Mouse (Mus musculus) heart, postnatal 4 days (tissue): Measurements from ENCODE around the gene Abca14. TPM values are rescaled to one million over a fixed set of nuclear protein-coding genes. Genes with fewer than 3 reads are reported as not detected.
A peak's percentile ranks its signal among the peaks of the same experiment; 100 is the strongest.

Experiments
- DNase-seq: peaks from one replicate; pipeline ENCODE4 v3.0.0; 2021
- total RNA-seq, 2 experiments: library from RNA; stranded (reverse); gene quantifications; 2 replicates each; pipeline ENCODE4 v1.2.3; 2021

Abca14 gene
- under 1 TPM in 1 of 2 experiments, not detected in 1; 0.20 TPM for total RNA-seq

GRCm38 (mm10) chr7:120203789-120204188 lies at the start of gene Abca14:
TSS of gene Abca14 (plus strand) at chr7:120203961.
- peak; percentile 90 for DNase-seq

- DNase-seq, result no peak
These were observed 46.8 kb upstream of the Abca14 start for GRCm38 (mm10) chr7:120156841-120157409.

GRCm38 (mm10) chr7:120157575-120158061 lies 46.1 kb upstream of the Abca14 start:
- DNase-seq, result no peak

DNA sequence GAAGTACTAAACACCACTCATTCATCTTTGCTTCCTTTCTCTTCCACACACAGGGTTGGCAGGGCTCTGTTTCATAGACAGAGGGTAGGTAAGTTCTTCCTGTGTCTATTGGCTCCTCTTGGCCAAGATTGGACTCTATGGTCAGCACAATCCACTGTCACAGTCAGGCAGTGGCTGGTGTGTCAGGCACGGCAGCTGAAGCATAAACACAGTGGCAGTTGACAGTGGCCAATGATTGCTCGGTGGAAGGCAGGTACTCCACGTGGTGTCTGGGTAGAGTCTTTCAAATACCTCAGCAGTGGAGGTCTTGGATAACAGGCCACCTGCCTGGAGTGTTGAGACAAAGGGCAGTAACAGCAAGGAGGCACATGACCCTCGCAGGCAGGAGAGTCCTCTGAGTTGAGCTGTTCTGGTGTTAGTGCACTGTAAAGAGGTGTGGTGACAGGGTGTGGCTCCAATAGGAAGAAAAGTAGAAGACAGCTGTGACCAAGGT lies 45.6 kb upstream of the Abca14 start:
- no peak for DNase-seq

GRCm38 (mm10) chr7:120163581-120164251 lies 40.0 kb upstream of the Abca14 start:
- DNase-seq, result peak; percentile 10

DNA sequence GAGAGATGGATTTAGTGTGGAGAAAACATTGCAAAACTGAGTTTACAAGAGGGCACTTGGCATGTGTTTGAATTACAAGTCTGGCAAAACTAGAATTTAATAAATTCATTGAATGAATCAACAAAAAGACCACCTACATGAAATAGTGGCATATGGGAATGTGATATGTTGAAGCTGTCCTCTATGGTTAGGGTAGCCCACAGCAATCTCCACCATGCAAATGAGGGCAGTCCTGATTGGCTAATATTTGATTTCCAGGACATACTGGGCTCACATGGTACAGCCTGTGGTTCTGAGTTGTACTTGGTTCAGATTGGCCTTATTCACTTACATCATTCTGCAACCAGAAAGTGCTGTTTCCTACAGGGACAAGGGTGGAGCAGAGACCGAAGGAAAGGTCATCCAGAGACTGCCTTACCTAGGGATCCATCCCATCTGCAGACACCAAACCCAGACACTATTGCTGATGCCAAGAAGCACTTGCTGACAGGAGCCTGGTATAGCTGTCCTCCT lies 31.5 kb upstream of the Abca14 start:
- DNase-seq, result no peak

DNA sequence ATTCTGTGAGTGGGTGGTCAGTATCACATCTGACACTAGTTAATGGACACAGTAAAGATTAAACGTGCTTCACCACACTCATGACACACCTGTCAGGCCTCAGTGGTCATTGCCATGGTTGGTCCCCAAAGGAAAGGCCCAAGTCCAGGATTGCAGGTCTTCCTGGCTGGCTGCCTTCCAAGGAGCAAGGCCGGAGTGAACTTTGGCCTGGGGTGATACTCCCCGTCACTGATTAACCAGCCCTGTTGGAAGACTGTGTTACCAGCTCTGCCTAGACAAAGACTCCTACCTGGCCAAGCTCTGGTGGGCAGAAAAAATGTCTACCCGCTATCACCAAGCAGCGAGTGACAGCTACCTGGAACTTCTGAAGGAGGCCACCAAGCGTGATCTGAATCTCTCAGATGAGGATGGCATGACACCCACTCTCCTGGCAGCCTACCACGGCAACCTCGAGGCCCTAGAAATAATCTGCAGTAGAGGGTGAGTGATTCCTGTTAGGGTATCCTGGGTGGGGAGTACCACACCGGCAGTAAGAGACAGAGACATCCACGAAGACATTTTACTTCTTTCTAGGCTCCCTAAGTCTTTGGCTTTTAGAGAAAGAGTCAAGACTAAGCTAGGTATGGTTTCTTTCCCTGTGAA lies 30.0 kb upstream of the Abca14 start, which contains the start of gene Anks4b:
Anks4b (plus strand) TSS at position 256 of the 642 bp plus-strand sequence.
- DNase-seq, result no peak

DNA sequence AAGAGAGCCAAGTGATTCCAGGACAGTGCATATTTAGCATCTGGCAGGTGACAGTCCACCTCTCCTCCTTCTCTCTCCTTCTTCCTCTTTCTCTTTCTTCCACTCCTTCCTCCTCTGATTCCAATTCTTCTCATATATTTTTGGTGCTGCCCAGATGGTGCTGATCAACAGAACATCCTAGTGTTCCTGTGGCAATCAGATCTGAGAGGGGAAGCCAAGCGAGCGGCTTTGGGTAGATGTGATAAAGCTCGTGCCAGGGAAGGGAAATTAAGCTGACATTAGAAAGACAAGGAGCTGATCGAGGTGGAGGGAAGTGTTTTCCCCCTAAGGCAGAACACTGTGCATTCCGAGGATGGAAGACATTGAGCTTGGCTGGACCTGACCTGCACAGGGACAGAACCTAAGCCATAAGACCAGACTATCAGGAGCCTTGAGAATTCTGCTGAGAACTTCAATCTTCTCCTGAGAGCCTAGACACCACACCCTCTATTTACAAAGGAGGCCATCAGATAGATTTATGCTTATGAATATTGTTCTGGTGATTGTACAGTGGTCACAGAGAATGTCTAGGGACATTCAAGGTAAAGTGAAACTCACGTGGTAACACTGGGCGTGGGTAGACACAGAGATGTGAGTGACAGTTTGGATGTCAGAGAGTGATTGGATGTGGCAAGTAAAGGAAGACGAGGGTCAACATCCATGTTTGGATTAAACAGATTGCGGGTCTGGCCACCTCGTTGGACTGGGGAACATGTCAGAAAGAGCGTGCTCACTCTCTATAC lies 28.8 kb upstream of the Abca14 start:
- DNase-seq, result no peak

- no peak for DNase-seq
These were observed 26.1 kb upstream of the Abca14 start for GRCm38 (mm10) chr7:120177611-120178010.

- no peak for DNase-seq
These were observed 24.8 kb upstream of the Abca14 start for GRCm38 (mm10) chr7:120178935-120179334.

- no peak for DNase-seq
These were observed 23.2 kb upstream of the Abca14 start for GRCm38 (mm10) chr7:120180547-120180946.

DNA sequence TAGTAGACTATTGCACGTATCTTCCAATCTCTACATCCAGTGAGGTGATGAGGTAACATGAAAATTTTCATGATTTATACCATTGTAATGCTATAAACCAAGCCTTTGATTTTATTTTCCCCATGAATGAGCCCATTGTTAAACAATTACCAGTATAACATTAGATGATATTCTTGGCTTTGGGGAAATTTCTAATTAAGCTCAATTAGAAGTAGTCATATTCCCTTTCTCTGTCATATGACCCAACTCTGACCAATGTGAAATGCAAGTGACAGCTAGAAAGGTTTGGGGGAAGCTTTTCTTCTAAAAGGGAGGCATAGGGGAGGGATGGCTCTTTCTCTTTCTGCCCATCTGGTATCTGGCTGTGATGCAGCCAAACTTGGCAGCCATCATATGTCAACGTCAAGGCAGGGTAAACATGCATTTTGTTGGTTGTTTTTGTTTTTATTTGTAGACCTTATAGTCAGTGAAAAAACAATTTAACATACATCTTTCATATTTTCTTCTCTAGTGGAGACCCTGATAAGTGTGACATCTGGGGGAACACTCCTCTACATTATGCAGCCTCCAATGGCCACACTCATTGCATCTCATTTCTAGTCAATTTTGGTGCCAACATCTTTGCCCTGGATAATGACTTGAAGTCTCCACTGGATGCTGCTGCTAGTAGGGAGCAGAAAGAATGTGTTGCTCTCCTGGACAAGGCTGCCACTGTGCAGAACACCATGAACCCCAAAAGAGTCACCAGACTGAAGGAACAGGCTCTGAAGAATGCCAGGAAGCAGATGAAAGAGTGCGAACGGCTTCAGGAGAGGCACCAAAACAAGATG lies 22.1 kb upstream of the Abca14 start:
- no peak for DNase-seq

DNA sequence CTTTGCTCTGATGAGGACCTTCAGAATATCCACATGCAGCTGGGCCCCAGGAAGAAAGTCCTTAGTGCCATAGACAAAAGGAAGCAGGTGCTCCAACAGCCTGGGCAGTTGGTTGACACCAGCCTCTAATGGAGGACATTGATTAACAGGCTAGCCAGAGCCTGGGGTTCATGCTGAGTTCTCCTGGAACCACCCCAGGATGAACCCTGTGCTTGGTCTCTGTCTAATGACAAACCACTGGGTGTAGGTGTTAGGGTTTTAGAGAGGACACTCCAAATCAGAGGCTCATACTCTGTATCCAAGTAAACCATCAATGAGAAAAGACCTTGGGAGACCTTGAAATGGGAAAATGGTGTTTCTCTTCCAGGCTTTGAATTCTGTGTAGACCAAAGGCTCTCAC lies 20.9 kb upstream of the Abca14 start:
- DNase-seq, result no peak

DNA sequence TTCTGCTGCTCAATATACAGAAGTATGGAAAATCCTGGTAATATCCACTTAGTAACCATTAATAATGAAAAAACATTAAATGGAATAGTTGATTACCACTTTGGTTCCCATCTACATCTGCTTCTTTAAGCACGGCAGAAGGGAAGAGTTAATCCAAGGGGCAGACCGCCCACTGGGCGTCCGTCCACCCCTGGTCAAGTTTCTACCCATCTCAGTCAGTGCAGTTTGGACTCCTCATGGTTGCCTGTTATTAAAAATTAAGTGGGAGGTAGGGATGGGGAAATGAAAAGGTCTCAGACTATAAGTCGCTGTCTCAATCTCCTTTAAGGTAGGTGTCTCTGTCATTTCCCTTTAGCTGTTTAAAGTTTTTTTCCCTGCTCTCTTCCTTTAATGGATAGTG lies 14.8 kb upstream of the Abca14 start:
- DNase-seq, result no peak

GRCm38 (mm10) chr7:120189369-120190149 lies 14.2 kb upstream of the Abca14 start:
- DNase-seq, result no peak

DNA sequence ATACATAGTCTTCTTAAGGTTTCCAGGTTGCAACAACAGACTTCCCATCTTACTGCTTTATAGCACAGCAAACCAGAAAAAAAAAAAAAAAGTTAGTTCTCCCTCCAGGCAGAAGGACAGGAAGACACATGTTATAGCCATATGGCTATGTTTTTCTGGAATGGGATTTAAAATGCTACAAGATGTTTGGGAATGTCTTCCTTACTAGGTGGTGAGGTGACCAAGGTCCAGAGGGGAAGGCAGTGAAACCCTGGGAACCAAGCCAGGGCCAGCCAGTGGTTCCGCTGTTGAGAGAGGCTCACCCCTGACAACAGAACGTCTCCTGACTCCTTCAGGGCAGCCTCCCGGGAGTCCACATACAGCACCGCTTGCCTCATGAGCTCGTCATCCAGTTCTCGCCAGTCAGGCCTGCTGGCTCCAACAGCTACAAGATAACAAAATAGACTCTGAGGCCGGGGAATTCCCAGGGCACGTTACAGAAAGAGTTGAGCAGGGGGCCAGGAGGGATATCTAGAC lies 13.6 kb upstream of the Abca14 start:
- peak; percentile 23 for DNase-seq

GRCm38 (mm10) chr7:120192207-120192606 lies 11.6 kb upstream of the Abca14 start:
- DNase-seq, result no peak

DNA sequence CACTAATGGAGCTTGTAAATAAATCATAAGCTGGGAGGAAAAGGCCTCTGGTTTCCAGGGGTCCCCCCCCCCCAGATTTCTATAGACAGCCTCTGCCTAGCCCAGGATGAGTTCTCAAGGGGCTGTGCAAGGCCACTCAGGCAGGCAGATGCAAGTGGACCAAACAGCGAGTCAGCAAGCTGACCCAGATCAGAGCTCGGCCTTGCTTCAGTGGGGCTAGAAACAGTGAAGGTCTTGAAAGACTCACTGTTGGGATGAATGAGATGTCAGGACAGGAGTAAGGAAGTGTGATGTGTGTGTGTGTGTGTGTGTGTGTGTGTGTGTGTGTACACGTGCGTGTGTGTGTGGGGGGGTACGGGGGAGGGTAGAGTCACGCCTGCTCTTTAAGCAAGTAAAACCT lies 10.9 kb upstream of the Abca14 start:
- DNase-seq, result no peak

DNA sequence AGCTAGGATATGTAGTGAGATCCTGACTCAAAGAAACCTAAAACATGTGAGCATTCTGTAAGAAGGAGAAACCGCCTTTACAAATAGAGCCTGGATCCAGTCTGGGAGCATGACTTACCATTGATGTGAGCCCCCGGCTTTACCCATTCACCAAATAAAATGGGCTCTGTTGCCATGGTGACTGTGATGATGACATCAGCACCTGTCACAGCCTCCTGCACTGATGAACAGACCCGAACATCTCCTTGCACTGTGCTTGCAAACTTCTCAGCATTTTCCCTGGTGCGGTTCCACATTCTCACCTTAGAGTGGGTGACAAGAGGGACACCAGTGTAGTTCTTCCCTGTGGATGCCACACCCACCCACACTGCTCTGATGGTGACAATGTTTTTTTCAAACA lies 8.6 kb upstream of the Abca14 start:
- no peak for DNase-seq

- peak; percentile 16 for DNase-seq
These were observed 2.5 kb upstream of the Abca14 start for GRCm38 (mm10) chr7:120201231-120201744.
